Mouse (Mus musculus): ENCODE results near the gene Fam198a. TPM values are rescaled to one million over a fixed set of nuclear protein-coding genes. Genes with fewer than 3 reads are reported as not detected.
"Not testable (repeated sequence)": the region's sequence is repeated elsewhere in the genome, so short reads cannot be mapped to it uniquely, and the experiment has no call there.

The Fam198a gene
- polyA plus RNA-seq, 1 experiment, result not detected

DNA sequence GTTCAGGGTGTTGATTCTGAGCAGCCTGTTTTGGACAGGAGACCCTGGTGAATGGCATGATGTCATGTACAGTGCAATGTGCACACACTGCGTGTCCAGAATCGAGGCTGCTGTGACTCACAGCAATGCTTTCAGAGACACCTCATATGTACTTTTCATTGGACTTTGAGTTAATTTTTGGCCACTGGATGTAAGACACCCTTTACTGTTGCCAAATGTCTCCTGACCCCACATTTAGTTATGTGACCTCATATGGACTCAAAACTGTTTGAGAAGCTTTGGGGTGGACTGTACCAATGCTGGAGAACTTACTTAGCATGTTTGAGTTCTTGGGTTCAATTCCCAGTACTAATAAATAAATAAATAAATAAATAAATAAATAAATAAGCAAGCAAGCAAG, 60.0 kb downstream of the Fam198a start:
- H3K4me1 ChIP-seq, result peaks cover 26% of the 10 kb centered on the region
- H3K36me3 ChIP-seq (replicated peaks; ENCODE audit: low read length), result no peaks in the 10 kb centered on the region
- no peak for TF ChIP-seq GATA1 (IDR thresholded peaks at IDR 0.05; ENCODE audit: borderline replicate concordance, low read length)
- TF ChIP-seq FLI1 (IDR thresholded peaks at IDR 0.05; ENCODE audit: low read length), result no peak
- no peak overlapping the region for H3K4me3 ChIP-seq (replicated peaks)
- H3K9me3 ChIP-seq, result no peaks in the 10 kb centered on the region
- peaks cover 35% of the 10 kb centered on the region for H3K27me3 ChIP-seq (replicated peaks)

DNA sequence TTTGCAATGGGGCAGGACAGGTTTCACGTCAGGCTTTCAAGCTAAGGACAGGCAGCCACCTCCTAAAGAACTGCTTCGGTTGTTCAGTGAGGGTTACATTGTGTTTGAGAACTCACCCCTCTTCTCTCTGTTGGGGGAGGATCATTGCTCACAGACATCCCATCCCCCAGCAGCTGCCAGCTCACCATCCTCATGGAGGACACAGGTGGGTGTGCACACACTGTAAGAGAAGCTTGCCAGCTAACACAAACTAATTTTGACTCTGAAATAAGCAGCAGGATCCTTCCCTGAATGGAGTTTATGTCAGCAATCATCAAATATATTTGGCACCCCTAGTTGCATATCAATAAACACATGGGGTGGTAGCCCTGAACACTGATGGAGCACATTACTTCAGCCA, 62.0 kb downstream of the Fam198a start:
- no peak overlapping the region for H3K4me3 ChIP-seq (replicated peaks)
- no peak for TF ChIP-seq FLI1 (IDR thresholded peaks at IDR 0.05; ENCODE audit: low read length)
- no peak for TF ChIP-seq GATA1 (IDR thresholded peaks at IDR 0.05; ENCODE audit: borderline replicate concordance, low read length)
- H3K9me3 ChIP-seq, result no peaks in the 10 kb centered on the region
- peaks cover 28% of the 10 kb centered on the region for H3K4me1 ChIP-seq
- peaks cover 34% of the 10 kb centered on the region for H3K27me3 ChIP-seq (replicated peaks)
- no peaks in the 10 kb centered on the region for H3K36me3 ChIP-seq (replicated peaks; ENCODE audit: low read length)

DNA sequence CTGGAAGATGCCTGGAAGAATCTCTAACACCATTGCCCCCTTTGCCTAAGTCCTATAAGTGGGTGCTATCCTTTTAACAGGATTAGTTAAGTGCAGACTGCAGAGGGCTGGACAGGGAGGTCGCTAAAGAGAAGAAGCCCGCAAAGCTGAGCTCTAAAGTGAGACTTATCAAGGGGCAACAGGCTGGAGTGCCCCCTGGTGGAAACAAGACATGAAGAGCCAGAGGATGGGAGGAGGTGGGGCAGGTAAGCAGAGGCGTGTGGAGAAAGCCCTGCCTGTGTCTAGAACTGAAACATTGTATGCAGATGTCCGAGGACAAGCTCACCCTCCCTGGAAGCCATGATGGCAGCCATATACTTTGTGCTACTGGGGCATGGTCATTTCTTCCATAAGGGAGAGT, 62.8 kb downstream of the Fam198a start:
- Histone ChIP-seq H3K27me3 (replicated peaks) (peaks cover 32% of the 10 kb centered on the region), H3K9me3 (no peaks in the 10 kb centered on the region), H3K4me3 (replicated peaks) (no peak overlapping the region), H3K4me1 (peaks cover 28% of the 10 kb centered on the region), H3K36me3 (replicated peaks; ENCODE audit: low read length) (no peaks in the 10 kb centered on the region)
- no peak for TF ChIP-seq FLI1 (IDR thresholded peaks at IDR 0.05; ENCODE audit: low read length)
- no peak for TF ChIP-seq GATA1 (IDR thresholded peaks at IDR 0.05; ENCODE audit: borderline replicate concordance, low read length)

DNA sequence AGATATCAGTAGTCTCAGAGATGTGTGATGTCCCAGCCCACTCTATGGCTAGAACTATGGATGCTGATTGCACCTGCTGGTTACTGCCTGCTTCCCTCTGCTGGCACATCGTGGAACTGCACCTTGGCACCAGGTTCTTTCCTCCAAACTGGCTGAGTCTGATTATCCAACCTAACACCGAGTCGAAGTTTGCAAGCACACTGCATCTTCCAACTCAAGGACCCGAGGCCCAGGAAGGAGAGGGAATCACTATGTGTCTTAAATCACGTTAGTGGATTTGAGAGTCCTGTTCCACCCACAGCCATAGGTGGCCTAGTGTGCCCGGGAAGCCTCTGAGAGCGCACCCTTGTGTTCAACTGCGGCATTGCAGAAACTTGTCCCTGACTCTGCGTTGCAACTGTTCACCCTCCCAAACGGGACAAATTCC, 63.5 kb downstream of the Fam198a start:
- peak overlapping the region; percentile 76 for H3K4me3 ChIP-seq (replicated peaks)
- H3K4me1 ChIP-seq, result peaks cover 34% of the 10 kb centered on the region
- TF ChIP-seq FLI1 (IDR thresholded peaks at IDR 0.05; ENCODE audit: low read length) (no peak), GATA1 (IDR thresholded peaks at IDR 0.05; ENCODE audit: borderline replicate concordance, low read length) (no peak)
- no peaks in the 10 kb centered on the region for H3K36me3 ChIP-seq (replicated peaks; ENCODE audit: low read length)
- H3K27me3 ChIP-seq (replicated peaks), result peaks cover 27% of the 10 kb centered on the region
- H3K9me3 ChIP-seq, result no peaks in the 10 kb centered on the region

DNA sequence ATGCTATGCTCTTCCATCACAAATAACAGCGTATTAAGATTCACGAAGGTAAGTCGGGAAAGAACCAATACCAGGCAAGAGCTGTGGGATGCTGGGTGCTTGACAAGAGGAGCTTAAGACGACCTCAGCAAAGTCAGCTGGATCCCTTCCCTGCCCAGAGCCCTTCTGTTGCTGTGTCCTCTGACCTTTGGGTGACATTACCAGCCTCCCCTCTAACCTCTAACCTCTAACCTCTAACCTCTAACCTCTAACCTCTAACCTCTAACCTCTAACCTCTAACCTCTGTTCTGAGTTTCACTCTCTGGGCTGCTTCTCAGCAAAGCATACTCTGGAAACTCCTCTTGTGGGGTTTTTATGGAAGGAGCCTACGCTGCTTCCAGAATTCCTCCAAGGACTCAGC, 67.3 kb downstream of the Fam198a start:
- peaks cover 10% of the 10 kb centered on the region for H3K27me3 ChIP-seq (replicated peaks)
- TF ChIP-seq FLI1 (IDR thresholded peaks at IDR 0.05; ENCODE audit: low read length) (no peak), GATA1 (IDR thresholded peaks at IDR 0.05; ENCODE audit: borderline replicate concordance, low read length) (no peak)
- peaks cover 6% of the 10 kb centered on the region; the same call in 1 of the 2 replicates for H3K9me3 ChIP-seq

DNA sequence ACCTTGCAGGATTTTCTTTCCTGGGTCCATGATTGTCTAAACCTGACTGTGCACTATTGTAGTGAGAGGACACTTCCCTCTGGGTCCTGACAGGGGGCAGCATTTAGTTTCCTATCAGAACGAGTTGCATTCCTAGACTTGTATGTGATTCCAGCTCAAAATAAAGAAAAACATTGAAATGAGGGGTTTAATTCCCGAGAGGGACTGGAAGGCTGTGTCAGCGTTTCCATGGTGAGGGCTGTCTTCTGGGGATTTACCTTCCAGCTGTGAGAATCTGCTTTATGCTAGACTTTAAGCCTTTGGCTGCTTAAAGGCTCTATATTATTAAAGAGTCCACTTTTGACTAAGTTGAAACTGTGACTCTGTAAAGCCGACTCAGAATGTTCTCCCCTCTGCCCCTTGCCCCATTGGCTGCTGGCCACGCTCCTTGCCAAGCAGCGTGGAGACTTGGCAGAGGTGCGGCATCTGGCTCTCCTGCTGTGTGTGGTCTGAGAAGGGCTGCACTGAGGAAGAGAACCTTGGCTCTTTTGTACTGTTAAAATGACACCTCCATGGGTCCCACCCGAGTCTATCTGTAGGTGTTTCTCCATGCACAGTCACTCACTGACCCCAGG, 68.1 kb downstream of the Fam198a start:
- no peaks in the 10 kb centered on the region for H3K36me3 ChIP-seq (replicated peaks; ENCODE audit: low read length)
- peak overlapping the region; percentile 10 for H3K4me3 ChIP-seq (replicated peaks)
- H3K9me3 ChIP-seq, result peaks cover 6% of the 10 kb centered on the region; the same call in 1 of the 2 replicates
- peaks cover 9% of the 10 kb centered on the region for H3K27me3 ChIP-seq (replicated peaks)
- H3K4me1 ChIP-seq, result peaks cover 59% of the 10 kb centered on the region
- TF ChIP-seq FLI1 (IDR thresholded peaks at IDR 0.05; ENCODE audit: low read length) (no peak), GATA1 (IDR thresholded peaks at IDR 0.05; ENCODE audit: borderline replicate concordance, low read length) (no peak)

More for the DNA sequence above, 67.3 kb downstream of the Fam198a start:
- Histone ChIP-seq H3K36me3 (replicated peaks; ENCODE audit: low read length) (no peaks in the 10 kb centered on the region), H3K4me3 (replicated peaks) (no peak overlapping the region), H3K4me1 (peaks cover 54% of the 10 kb centered on the region)

DNA sequence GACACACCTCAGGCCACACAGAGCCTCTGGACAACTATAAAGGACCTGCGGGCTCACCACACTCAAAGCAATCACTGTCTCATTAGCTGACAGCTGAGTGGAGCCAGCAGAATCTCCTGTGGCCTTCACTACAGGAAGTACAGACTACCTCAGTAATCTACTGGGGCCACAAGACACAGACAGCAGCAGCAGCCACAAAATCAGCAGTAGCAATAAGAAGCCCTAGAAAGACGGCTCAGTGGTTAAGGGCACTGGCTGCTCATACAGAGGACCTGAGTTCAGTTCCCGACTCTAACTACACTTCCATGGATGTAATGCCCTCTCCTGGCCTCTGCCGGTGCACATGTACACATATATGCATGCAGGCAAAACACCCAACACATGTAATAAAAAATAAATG, 69.5 kb downstream of the Fam198a start:
- TF ChIP-seq GATA1 (IDR thresholded peaks at IDR 0.05; ENCODE audit: borderline replicate concordance, low read length) (no peak), FLI1 (IDR thresholded peaks at IDR 0.05; ENCODE audit: low read length) (no peak)
- Histone ChIP-seq H3K4me1 (peaks cover 66% of the 10 kb centered on the region), H3K27me3 (replicated peaks) (peaks cover 7% of the 10 kb centered on the region), H3K4me3 (replicated peaks) (no peak overlapping the region), H3K9me3 (peaks cover 6% of the 10 kb centered on the region; the same call in 1 of the 2 replicates), H3K36me3 (replicated peaks; ENCODE audit: low read length) (no peaks in the 10 kb centered on the region)

DNA sequence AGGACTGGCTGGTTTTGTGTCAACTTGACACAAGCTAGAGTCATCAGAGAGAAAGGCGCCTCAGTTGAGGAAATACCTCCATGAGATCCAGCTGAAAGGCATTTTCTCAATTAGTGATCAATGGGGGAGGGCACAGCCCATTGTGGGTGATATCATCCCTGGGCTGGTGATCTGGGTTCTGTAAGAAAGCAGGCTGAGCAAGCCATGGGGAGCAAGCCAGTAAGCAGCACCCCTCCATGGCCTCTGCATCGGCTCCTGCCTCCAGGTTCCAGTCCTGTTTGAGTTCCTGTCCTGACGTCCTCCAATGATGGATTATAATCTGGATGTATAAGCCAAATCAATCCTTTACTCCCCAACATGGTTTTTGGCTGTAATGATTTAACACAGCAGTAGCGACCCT, 70.4 kb downstream of the Fam198a start:
- not testable (repeated sequence) for H3K27me3 ChIP-seq (replicated peaks); H3K4me3 ChIP-seq (replicated peaks); H3K9me3 ChIP-seq; H3K36me3 ChIP-seq (replicated peaks; ENCODE audit: low read length)
- peaks cover 68% of the 10 kb centered on the region for H3K4me1 ChIP-seq

DNA sequence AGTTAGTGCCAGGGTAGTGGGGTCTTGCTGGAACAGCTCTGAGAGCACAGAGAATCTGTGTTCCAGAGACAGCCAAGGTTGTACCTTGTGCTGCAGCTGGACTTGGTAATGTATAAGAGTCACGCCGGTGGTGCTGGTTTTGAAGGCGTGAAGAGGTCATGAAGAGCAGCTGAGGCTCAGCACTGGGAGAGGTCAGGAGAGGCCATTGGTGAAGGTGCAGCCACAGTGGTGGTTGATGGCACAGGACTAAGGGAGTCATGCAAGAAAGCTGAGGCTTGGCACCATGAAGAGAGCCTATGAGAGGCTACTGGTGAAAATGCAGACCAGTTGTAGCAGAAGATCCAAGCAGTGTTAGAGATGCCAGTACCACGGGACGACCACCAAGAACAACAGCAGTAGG, 70.8 kb downstream of the Fam198a start:
- peaks cover 7% of the 10 kb centered on the region for H3K27me3 ChIP-seq (replicated peaks)
- no peak; the same call in 1 of the 2 replicates for TF ChIP-seq FLI1 (IDR thresholded peaks at IDR 0.05; ENCODE audit: low read length)
- TF ChIP-seq GATA1 (IDR thresholded peaks at IDR 0.05; ENCODE audit: borderline replicate concordance, low read length), result no peak
- no peak overlapping the region for H3K4me3 ChIP-seq (replicated peaks)
- peaks cover 73% of the 10 kb centered on the region for H3K4me1 ChIP-seq
- H3K9me3 ChIP-seq, result peaks cover 6% of the 10 kb centered on the region; the same call in 1 of the 2 replicates
- H3K36me3 ChIP-seq (replicated peaks; ENCODE audit: low read length), result no peaks in the 10 kb centered on the region

DNA sequence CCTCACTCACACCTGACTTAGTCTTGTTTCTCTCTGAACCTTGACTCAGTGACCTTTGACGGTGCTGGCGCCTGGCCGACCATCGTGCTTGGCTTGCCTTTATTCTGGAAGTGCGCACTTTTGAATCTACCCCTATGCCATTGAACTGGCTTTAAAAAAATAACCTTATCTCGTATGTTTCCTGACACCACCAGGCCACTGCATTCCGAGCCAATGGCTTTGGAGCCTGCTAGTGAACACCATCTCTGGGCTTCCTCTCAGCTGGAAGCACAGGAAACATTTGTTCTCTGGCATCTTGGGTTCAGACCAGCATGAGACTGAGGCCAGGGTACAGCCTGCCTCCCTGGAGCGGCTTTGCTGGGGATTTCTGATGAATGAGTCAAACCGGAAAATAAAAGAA, 72.0 kb downstream of the Fam198a start:
- Histone ChIP-seq H3K4me3 (replicated peaks) (peak overlapping the region; percentile 82), H3K27me3 (replicated peaks) (no peaks in the 10 kb centered on the region), H3K9me3 (peaks cover 6% of the 10 kb centered on the region; the same call in 1 of the 2 replicates), H3K4me1 (peaks cover 85% of the 10 kb centered on the region), H3K36me3 (replicated peaks; ENCODE audit: low read length) (no peaks in the 10 kb centered on the region)
- TF ChIP-seq FLI1 (IDR thresholded peaks at IDR 0.05; ENCODE audit: low read length) (no peak), GATA1 (IDR thresholded peaks at IDR 0.05; ENCODE audit: borderline replicate concordance, low read length) (no peak)
